Mouse (Mus musculus): ENCODE data around the gene Csf2rb. TPM values are rescaled to one million over a fixed set of nuclear protein-coding genes. Genes with fewer than 3 reads are reported as not detected.

Csf2rb gene
- total RNA-seq, 2 experiments from 2014 or later, result 2.2 to 2.7 TPM

DNA sequence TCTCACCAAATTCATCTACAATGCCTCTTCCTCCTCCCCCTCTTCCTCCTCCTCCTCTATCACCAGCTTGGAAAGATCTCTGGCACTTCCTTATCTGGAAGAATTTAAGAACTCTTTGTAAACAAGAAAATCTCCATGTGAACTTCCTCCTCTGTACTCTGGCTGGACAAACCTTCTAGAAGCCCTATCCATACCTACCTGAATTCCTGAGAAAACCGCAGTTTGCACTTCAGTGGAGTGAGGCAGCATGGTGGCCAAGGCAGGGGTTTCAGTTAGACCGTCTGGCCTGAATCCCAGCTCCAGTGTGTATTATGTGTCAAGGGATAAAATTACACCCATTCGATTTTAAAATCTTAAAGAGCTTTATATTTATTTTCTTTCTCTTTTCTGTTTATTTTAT lies 47.2 kb downstream of the Csf2rb start:
- DNase-seq, result no peak
- intact Hi-C loops (cut with DNase I), result no loop called here

- intact Hi-C loops (cut with DNase I), result no loop called here
- no peak for DNase-seq
These were observed 48.7 kb downstream of the Csf2rb start for GRCm38 (mm10) chr15:78374204-78374603.

GRCm38 (mm10) chr15:78377859-78378258 lies 52.3 kb downstream of the Csf2rb start:
- DNase-seq, result no peak
- intact Hi-C loops (cut with DNase I), result no loop called here

- intact Hi-C loops (cut with DNase I), result no loop called here
- DNase-seq, result no peak
These were observed 53.0 kb downstream of the Csf2rb start for GRCm38 (mm10) chr15:78378556-78378955.

- intact Hi-C loops (cut with DNase I), result no loop called here
- no peak for DNase-seq
These were observed 54.7 kb downstream of the Csf2rb start for GRCm38 (mm10) chr15:78380208-78380607.

DNA sequence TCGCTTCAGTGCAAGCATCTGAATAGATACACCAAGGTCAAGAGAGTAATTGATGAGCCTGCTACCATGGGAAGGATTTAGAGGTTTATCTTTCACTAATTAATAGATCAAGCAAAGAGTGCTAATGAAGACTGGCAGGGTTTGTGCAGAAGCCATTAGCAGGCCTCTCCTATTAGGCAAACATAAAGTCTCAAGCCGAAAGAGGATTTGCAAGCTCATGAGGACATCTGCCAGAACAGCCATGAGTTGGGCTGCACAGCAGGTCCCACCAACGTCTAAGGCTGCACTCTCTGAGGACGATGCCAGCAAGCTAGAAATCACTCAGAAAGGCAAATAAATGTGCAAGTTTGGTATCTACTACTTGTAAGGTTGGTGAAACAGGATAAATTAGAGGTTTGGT lies 55.2 kb downstream of the Csf2rb start:
- intact Hi-C loops (cut with DNase I), result no loop called here
- no peak for DNase-seq

DNA sequence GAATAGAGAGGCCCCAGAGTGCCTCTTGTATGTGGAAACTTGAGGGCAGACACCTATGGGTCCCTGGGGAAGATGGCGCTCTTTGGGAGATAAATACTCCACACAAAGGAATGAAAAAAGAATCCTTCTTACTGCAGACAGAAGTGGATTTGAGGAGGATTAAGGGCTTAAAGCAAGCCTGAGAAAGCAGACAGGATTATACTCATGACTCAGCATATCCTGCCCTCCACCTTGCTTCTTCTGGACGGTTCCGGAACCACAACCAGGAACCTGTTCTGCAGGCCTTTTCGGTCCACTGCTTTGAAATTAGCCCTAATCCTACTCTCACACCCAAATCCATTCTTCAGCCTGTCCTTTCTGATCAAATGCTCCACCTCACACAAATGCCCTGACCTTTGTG lies 56.6 kb downstream of the Csf2rb start:
- no peak for DNase-seq
- intact Hi-C loops (cut with DNase I), result no loop called here

DNA sequence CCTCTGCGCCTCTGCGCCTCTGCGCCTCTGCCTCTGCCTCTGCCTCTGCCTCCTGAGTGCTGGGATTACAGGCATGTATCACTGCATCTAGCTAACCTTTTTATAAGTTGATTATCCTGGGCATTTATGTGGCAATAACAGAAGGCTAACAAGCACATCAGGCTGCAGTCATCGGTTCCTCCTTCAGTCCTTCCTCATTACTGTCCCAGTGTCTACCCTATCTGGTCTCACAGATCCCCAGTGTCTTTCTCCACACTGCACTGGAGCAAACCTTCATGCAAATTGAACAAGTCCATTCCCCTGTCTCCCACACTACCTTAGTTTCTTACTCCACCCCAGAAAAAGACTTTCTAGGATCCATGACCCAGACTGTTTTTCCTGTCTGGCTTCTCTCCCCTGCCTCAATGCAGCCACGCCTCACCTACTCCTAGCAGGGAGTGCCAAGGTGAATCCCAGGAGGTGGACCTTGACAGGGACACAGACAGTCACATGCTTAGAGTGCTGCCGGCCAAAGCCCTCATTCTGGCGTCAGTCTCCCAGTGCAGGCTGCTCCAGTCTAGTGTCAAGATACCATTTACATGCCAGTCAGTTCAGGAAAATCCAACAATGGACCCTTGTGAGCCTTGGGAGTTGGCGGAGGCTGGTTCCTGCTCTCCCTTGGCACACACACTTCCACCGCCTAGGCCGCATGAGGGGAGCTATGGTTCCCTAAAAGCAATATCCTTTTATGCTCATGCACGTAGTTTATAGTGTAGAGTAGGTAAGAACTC lies 58.1 kb downstream of the Csf2rb start:
- peak; percentile 43 to 61 for DNase-seq
- intact Hi-C loops (cut with DNase I), result no loop called here

- intact Hi-C loops (cut with DNase I), result no loop called here
- DNase-seq, result no peak
These were observed 58.9 kb downstream of the Csf2rb start for GRCm38 (mm10) chr15:78384220-78385116.

DNA sequence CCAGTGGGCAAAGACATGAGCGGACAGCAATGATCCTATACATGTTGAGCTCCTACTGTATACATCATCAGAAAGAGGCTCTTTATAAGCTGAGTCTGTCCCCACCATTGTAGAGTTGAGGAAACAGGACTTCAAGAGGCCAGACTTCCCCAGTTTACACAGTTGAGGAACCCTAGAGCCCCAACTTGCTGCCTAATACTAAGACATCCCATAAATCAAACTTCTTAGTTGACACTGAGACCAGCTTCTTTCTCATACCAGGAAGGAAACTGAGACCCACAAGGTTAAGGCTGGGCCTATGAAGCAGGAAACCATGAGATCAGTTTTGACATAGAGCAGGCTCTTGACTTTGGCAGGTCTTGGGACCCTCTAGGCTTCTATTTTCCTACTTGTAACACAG lies 60.0 kb downstream of the Csf2rb start:
- intact Hi-C loops (cut with DNase I), result no loop called here
- DNase-seq, result no peak

- intact Hi-C loops (cut with DNase I), result no loop called here
- DNase-seq, result no peak
These were observed 65.3 kb downstream of the Csf2rb start for GRCm38 (mm10) chr15:78390855-78391254.

DNA sequence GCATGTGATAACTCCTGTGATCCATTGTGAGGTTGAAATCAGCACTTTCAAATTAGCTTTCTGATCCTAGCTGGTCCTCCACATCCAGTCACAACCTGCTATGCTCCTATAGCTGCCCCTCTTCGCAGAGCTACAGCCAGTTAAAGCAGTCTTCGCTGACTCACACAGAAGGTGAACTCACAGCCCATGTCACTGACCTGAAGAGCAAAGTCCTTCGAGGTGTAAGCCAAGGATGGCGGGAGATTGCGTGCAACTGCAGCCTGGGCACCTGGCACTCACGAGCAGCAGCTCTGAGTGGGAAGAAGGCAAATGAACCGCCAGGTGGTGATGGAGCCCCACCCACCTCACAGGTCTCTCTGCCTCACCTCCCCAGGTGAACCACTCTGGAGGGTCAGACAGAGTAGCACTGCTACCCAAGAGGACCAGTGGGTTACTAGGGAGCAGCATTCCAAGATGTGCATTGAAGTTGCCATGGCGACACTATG lies 70.0 kb downstream of the Csf2rb start, which contains the start of gene Tex33:
Gene Tex33, minus strand, starts transcription at position 435 of the 485 bp plus-strand sequence.
- intact Hi-C loops (cut with DNase I), result no loop called here
- DNase-seq, result no peak

DNA sequence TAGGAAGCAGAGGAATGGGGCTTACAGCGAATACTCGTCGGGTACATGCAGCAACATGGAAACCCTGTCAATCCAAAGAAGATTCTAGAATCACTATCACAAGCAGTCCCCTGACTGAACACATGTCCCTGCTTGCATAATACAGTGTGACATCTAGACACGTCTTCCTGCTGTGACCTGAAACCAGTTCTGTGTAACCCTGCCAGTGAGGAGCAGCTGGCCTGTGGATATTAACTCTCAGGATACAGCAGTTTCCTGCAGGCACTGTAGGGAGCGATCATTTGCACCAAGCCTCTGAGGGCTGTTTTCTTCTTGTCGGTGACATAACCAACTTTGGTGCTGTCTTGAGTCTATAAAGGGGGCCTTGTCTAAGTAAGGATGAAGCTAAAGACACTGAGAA lies 75.8 kb downstream of the Csf2rb start:
- peak in 1 of 2 experiments; percentile 41 for DNase-seq
- intact Hi-C loops (cut with DNase I), result no loop called here

DNA sequence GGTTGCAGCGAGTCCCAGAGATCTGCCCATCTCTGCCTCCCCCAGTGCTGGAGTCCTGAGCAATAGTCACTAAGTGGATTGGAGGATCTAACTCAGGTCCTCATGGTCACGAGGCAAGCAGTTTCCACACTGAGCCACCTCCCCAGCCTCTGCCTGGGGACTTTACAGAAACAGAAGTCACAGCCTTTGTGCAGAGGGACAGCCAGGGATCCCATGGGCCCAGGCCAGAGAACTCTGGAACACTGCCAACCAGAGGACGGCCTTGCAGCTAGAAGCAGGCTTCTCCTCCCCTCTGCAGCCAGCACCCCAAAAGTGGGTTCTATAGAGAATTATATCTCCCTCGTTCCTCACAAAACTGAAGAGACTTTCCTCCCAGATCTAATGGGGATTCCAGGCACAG lies 76.4 kb downstream of the Csf2rb start:
- peak; percentile 87 to 90 for DNase-seq
- intact Hi-C loops (cut with DNase I), result no loop called here

DNA sequence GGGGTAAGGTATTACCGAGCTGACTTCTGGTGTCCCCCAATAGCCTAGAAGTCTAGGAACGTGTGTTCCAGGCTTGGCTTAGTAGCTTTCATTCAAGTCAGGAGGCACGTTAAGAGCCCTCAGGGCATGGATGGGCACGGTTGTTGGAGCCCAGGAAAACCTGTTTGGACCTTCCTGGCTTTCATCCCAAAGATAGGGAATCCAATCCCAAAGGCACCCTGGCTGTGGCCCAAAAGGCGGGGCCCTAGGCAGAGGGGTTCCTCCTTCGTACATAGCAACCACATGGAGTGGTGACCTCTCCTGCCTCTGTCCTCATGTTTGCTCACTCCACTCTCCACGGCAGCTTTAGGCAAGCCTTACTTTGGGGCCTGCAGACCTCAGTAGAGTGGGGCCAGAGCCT lies 76.9 kb downstream of the Csf2rb start:
- peak; percentile 47 to 48 for DNase-seq
- intact Hi-C loops (cut with DNase I), result no loop called here

DNA sequence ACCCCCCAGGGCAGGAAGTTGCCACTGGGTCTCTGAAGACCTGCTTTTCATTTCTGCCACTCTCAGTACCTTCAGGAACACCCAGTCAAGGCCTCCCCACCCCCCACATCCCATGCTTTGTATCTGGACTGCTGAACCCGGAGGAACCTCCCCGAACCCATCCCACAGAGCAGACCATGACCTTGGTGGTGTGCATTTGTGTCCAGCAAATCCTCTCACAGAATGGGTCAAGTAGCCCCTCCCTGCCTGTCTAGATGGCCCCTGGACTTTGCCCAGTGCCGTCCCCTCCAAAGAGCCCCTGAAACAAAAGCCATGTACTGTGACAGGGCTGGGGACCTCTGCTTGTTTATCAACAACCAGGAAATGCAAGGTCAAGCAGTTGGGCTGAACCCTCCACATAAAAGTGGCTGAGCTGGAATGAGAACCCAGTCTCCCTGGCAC lies 77.8 kb downstream of the Csf2rb start:
- intact Hi-C loops (cut with DNase I), result no loop called here
- no peak for DNase-seq

Small RNA genes lying within 50 kb of the gene (microRNA-seq; reads per million reads assigned to microRNA genes)
- 0 reads per million in 2 experiments for gene Mir7676-1
- gene Mir7676-2, result 0 reads per million in 2 experiments

Other genes starting within 250 kb of the Csf2rb start
- gene Cacng2, start 205.7 kb upstream of the Csf2rb start, total RNA-seq (2021), result not detected
- gene Ift27, start 151.6 kb upstream of the Csf2rb start, total RNA-seq (2021), result 10 to 100 TPM; 14.2 to 20.7 TPM
- gene Pvalb, start 119.4 kb upstream of the Csf2rb start, total RNA-seq (2021), result not detected
- 1 to 10 TPM; 2.0 to 2.6 TPM for gene Ncf4, start 81.0 kb upstream of the Csf2rb start, total RNA-seq (2021)
- gene Csf2rb2, start 20.0 kb upstream of the Csf2rb start, total RNA-seq (2021), result 1 to 10 TPM; 1.3 to 1.6 TPM
- gene Tex33, start 70.2 kb downstream of the Csf2rb start, total RNA-seq (2021), result not detected
- 10 to 100 TPM; 14.4 to 16.4 TPM for gene Tst, start 80.2 kb downstream of the Csf2rb start, total RNA-seq (2021)
- 10 to 100 TPM; 26.0 to 26.3 TPM for gene Mpst, start 80.7 kb downstream of the Csf2rb start, total RNA-seq (2021)
- 10 to 100 TPM; 80.7 TPM for gene Kctd17, start 102.8 kb downstream of the Csf2rb start, total RNA-seq (2021)
- under 1 TPM; 0.10 to 0.45 TPM for gene Tmprss6, start 142.9 kb downstream of the Csf2rb start, total RNA-seq (2021)
- under 1 TPM; 0.20 to 0.26 TPM for gene Il2rb, start 169.5 kb downstream of the Csf2rb start, total RNA-seq (2021)
- gene C1qtnf6, start 205.7 kb downstream of the Csf2rb start, total RNA-seq (2021), result 10 to 100 TPM; 89.5 to 98.7 TPM
- gene Sstr3, start 218.9 kb downstream of the Csf2rb start, total RNA-seq (2021), result under 1 TPM in 1 of 2 experiments, not detected in 1; 0.20 TPM
- gene Rac2, start 247.0 kb downstream of the Csf2rb start, total RNA-seq (2021), result 1 to 10 TPM; 4.6 to 4.7 TPM

Data from heart, postnatal 10 days (tissue).